Mouse (Mus musculus) liver, postnatal 0 days (tissue): ENCODE measurements around the gene Gm49387.

Experiments used
- CTCF ChIP-seq: sonication (generic); IDR thresholded peaks from 2 replicates; pipeline ENCODE4 v1.5.1; 2016; ENCODE audit warnings: antibody characterized with exemption, low read depth
- EP300 ChIP-seq: IDR thresholded peaks from 2 replicates; pipeline ENCODE4 v1.6.1; 2016; ENCODE audit warnings: antibody characterized with exemption, low read depth, mild to moderate bottlenecking

DNA sequence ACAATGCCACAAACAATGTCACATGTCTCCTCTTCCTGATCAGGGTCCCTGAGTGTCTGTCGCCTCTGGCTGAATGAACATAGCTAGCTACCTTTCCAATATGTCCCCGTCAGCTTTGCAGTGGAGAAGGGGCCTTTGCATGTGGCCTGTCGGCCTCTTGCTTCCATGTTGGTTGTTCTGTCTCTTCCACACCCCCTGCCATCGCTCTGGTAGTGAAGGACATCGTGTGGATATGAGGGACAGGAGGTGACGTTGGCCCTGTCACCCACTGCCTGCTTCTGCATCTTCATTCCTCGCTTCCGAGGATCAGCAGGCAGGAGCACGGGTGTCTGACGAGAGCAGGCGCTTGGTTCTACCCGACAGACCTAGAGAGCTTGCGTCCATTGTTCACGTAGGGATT is 14.7 kb upstream of the Gm49387 start:
- TF ChIP-seq CTCF (no peak), EP300 (no peak)
